Mouse (Mus musculus) T-helper 17 cell (primary cell): ENCODE results near the gene Xrra1.

Experiments used
- in situ Hi-C, 2 experiments: fragments of 300-600 bp; cut with MboI, MseI; formaldehyde crosslinking; loops; 1 replicate in 1 of 2; 2 replicates in 1 of 2; pipeline ENCODE4 v1.15.1; 2025; ENCODE audit warnings: high pct_unique_total_duplicates in 2 of 2

Gene Xrra1

GRCm38 (mm10) chr7:99858813-99859585 is at the start of gene Xrra1:
TSS of gene Xrra1 (plus strand) at chr7:99859116.
- in situ Hi-C loops, result no loop called here

GRCm38 (mm10) chr7:99810814-99811213 is 48.1 kb upstream of the Xrra1 start:
- in situ Hi-C loops, result loop anchor here (5.0 to 10.0 kb wide), 3 partner anchors 66 to 424 kb away; no protein-coding TSS in a partner anchor

- in situ Hi-C loops, result loop anchor here (5.0 to 10.0 kb wide), 3 partner anchors 66 to 423 kb away; no protein-coding TSS in a partner anchor
Observed at GRCm38 (mm10) chr7:99811661-99812060, 47.3 kb upstream of the Xrra1 start.

- in situ Hi-C loops, result loop anchor here (5.0 to 10.0 kb wide), 3 partner anchors 64 to 421 kb away; no protein-coding TSS in a partner anchor
Observed at GRCm38 (mm10) chr7:99813394-99813793, 45.5 kb upstream of the Xrra1 start.

- in situ Hi-C loops, result loop anchor here (10.0 kb wide), 2 partner anchors 413 to 417 kb away; no protein-coding TSS in a partner anchor
Observed at GRCm38 (mm10) chr7:99818181-99818725, 40.7 kb upstream of the Xrra1 start.

- in situ Hi-C loops, result loop anchor here in 1 of 2 experiments (10.0 kb wide), 1 partner anchor 1603 kb away; the partner anchor contains the start of gene Pde2a
Observed at GRCm38 (mm10) chr7:99821953-99822352, 37.0 kb upstream of the Xrra1 start.

- in situ Hi-C loops, result loop anchor here in 1 of 2 experiments (10.0 kb wide), 1 partner anchor 1602 kb away; the partner anchor contains the start of gene Pde2a
Observed at GRCm38 (mm10) chr7:99822426-99822825, 36.5 kb upstream of the Xrra1 start.

- in situ Hi-C loops, result loop anchor here in 1 of 2 experiments (10.0 kb wide), 1 partner anchor 1602 kb away; the partner anchor contains the start of gene Pde2a
Observed at GRCm38 (mm10) chr7:99823045-99823663, 35.8 kb upstream of the Xrra1 start.

GRCm38 (mm10) chr7:99824649-99825483 is 34.0 kb upstream of the Xrra1 start:
- in situ Hi-C loops, result loop anchor here (5.0 to 25.0 kb wide), 4 partner anchors 37 to 1600 kb away; partner anchors contain the start of genes Pde2a (in 1 of the 2), Spcs2 (in 1 of the 2) and Thap12 (in 1 of the 2)

- in situ Hi-C loops, result loop anchor here (5.0 to 25.0 kb wide), 4 partner anchors 37 to 1599 kb away; partner anchors contain the start of genes Pde2a (in 1 of the 2), Spcs2 (in 1 of the 2) and Thap12 (in 1 of the 2)
Observed at GRCm38 (mm10) chr7:99825511-99825910, 33.4 kb upstream of the Xrra1 start.

- in situ Hi-C loops, result loop anchor here (5.0 to 25.0 kb wide), 4 partner anchors 36 to 1599 kb away; partner anchors contain the start of genes Pde2a (in 1 of the 2), Spcs2 (in 1 of the 2) and Thap12 (in 1 of the 2)
Observed at GRCm38 (mm10) chr7:99826096-99826495, 32.8 kb upstream of the Xrra1 start.

GRCm38 (mm10) chr7:99828083-99828570 is 30.8 kb upstream of the Xrra1 start, which contains the start of gene Neu3:
TSS of gene Neu3 (minus strand) at chr7:99828417.
- in situ Hi-C loops, result loop anchor here (5.0 to 25.0 kb wide), 4 partner anchors 34 to 1597 kb away; partner anchors contain the start of genes Pde2a (in 1 of the 2), Spcs2 (in 1 of the 2) and Thap12 (in 1 of the 2)

GRCm38 (mm10) chr7:99833115-99833845 is 25.6 kb upstream of the Xrra1 start:
- in situ Hi-C loops, result loop anchor here in 1 of 2 experiments (25.0 kb wide), 2 partner anchors 1121 to 1229 kb away; partner anchors contain the start of gene Thap12

GRCm38 (mm10) chr7:99833846-99834222 is 25.1 kb upstream of the Xrra1 start:
- in situ Hi-C loops, result loop anchor here in 1 of 2 experiments (25.0 kb wide), 2 partner anchors 1122 to 1228 kb away; partner anchors contain the start of gene Thap12

- in situ Hi-C loops, result loop anchor here in 1 of 2 experiments (25.0 kb wide), 2 partner anchors 1122 to 1228 kb away; partner anchors contain the start of gene Thap12
Observed at GRCm38 (mm10) chr7:99834314-99834853, 24.5 kb upstream of the Xrra1 start.

GRCm38 (mm10) chr7:99836781-99837180 is 22.1 kb upstream of the Xrra1 start:
- in situ Hi-C loops, result loop anchor here in 1 of 2 experiments (25.0 kb wide), 2 partner anchors 1124 to 1226 kb away; partner anchors contain the start of gene Thap12

GRCm38 (mm10) chr7:99837358-99838071 is 21.4 kb upstream of the Xrra1 start:
- in situ Hi-C loops, result loop anchor here in 1 of 2 experiments (25.0 kb wide), 2 partner anchors 1125 to 1225 kb away; partner anchors contain the start of gene Thap12

- in situ Hi-C loops, result loop anchor here in 1 of 2 experiments (25.0 kb wide), 2 partner anchors 1126 to 1224 kb away; partner anchors contain the start of gene Thap12
Observed at GRCm38 (mm10) chr7:99838241-99838640, 20.7 kb upstream of the Xrra1 start.
